Mouse (Mus musculus) liver, embryonic 14.5 days (tissue): ENCODE measurements around the gene Slc6a18.

Experiments
- CTCF ChIP-seq: IDR thresholded peaks from 2 replicates; pipeline ENCODE4 v1.5.1; 2016; ENCODE audit warnings: antibody characterized with exemption, low read depth, control low read depth
- EP300 ChIP-seq: IDR thresholded peaks from 2 replicates; pipeline ENCODE4 v1.6.1; 2016; ENCODE audit warnings: antibody characterized with exemption, low read depth

DNA sequence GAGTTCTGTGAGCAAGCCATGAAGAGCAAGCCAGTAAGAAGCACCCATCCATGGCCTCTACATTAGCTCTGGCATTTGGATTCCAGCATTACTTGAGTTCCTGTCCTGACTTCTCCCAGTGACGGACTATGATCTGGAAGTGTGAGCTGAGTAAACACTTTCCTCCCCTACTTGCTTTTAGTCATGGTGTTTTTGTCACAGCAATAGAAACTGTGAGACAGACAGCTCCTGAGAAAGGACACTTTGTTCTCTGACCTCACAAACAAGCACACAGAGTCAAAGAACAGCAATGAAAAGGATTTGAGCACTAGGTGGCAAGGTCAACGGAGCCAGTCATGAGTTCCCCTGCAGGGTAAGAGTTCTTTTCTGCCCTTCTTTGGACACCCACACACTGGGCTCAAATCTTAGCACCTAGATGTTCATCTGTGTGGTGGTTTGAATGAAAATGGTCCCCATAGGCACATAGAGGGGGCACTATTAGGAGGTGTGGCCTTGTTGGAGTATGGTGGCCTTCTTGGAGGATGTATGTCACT is 17.6 kb downstream of the Slc6a18 start:
- TF ChIP-seq CTCF = no peak
- TF ChIP-seq EP300 = no peak
